18 mouse cellular contexts compared by ENCODE assay signal in genomic region chr4:70328033-70328432, GRCm38 (mm10).
DNase-seq lines count a peak whose midpoint lies in the region; ATAC-seq and TF ChIP-seq lines count a peak whose summit lies in the region.
"Had no signal": no experiment of that assay in that cellular context is flagged by ENCODE, and none has a peak within 500 bp of the region (broad histone marks: within the 10 kb centered on the region; RNA-seq: fewer than 3 reads in every experiment).

No protein-coding gene starts in this region.

- H3K9ac ChIP-seq in kidney, embryonic 14.5 days (ENCODE audit: low read depth, low read length), result no peak overlapping the region
- no peak overlapping the region for H3K9ac ChIP-seq in kidney, postnatal 0 days (ENCODE audit: low read depth, low read length)
- H3K9ac ChIP-seq: embryonic facial prominence, embryonic 13.5 days; embryonic facial prominence, embryonic 15.5 days; forebrain, embryonic 12.5 days had no signal

- WGBS in kidney, embryonic 14.5 days, result 46% methylated on average over 9 of the region's 9 CpGs
- WGBS in kidney, postnatal 0 days, result 41% methylated on average over 9 of the region's 9 CpGs

- DNase-seq in kidney, postnatal 25 days, result no peak
- DNase-seq in kidney, postnatal 0 days (ENCODE audit: low spot score), result peak; percentile 53
- DNase-seq in kidney, postnatal 14 days, result no peak
- DNase-seq: cerebellum, adult 11 months; cerebellum, adult 18-20 months; cerebellum, adult 8-10 months; cerebellum, adult 9-11 months; cerebellum, postnatal 14 days; cerebellum, postnatal 36 days; embryo, embryonic 11 days had no signal

- no peak overlapping the region; the same call in 1 of the 2 replicates for H3K4me2 ChIP-seq in kidney, embryonic 14.5 days (replicated peaks; ENCODE audit: low read depth, low read length)
- no peak overlapping the region for H3K4me2 ChIP-seq in kidney, postnatal 0 days (ENCODE audit: low read length)
- H3K4me2 ChIP-seq: embryonic facial prominence, embryonic 13.5 days; embryonic facial prominence, embryonic 15.5 days; forebrain, embryonic 12.5 days had no signal

- no peak for TF ChIP-seq CTCF in kidney, postnatal 0 days (IDR thresholded peaks at IDR 0.05; ENCODE audit: low read depth)

- H3K4me1 ChIP-seq in kidney, embryonic 14.5 days (ENCODE audit: control insufficient read depth, insufficient read depth, low read length), result peaks cover 2% of the 10 kb centered on the region; the same call in 1 of the 2 replicates
- no peaks in the 10 kb centered on the region for H3K4me1 ChIP-seq in kidney, postnatal 0 days (replicated peaks; ENCODE audit: insufficient read depth, low read length)
- H3K4me1 ChIP-seq: embryonic facial prominence, embryonic 13.5 days; embryonic facial prominence, embryonic 15.5 days had no signal

- H3K36me3 ChIP-seq in kidney, embryonic 14.5 days (ENCODE audit: control insufficient read depth, insufficient read depth, low read length), result peaks cover 3% of the 10 kb centered on the region; the same call in 1 of the 2 replicates
- 0 out of 2 replicates have a peak, but pooled peaks cover 4% of the 10 kb centered on the region for H3K36me3 ChIP-seq in kidney, postnatal 0 days (ENCODE audit: insufficient read depth, low read length)

- no peak overlapping the region for H3K27ac ChIP-seq in kidney, embryonic 14.5 days (ENCODE audit: low read depth, low read length)
- no peak overlapping the region for H3K27ac ChIP-seq in kidney, postnatal 0 days
- H3K27ac ChIP-seq: embryonic facial prominence, embryonic 13.5 days; embryonic facial prominence, embryonic 15.5 days; forebrain, embryonic 10.5 days; forebrain, embryonic 12.5 days had no signal

- no peaks in the 10 kb centered on the region for H3K9me3 ChIP-seq in kidney, embryonic 14.5 days (ENCODE audit: control insufficient read depth, low read length)
- no peaks in the 10 kb centered on the region for H3K9me3 ChIP-seq in kidney, postnatal 0 days (replicated peaks; ENCODE audit: low read length)
- H3K9me3 ChIP-seq: embryonic facial prominence, embryonic 13.5 days; embryonic facial prominence, embryonic 15.5 days; forebrain, embryonic 10.5 days; forebrain, embryonic 12.5 days had no signal

- peak; percentile 62; the same call in 1 of the 2 replicates for ATAC-seq in kidney, embryonic 14.5 days (ENCODE audit: low FRiP score, low TSS enrichment)
- peak; percentile 33; the same call in 1 of the 2 replicates for ATAC-seq in kidney, postnatal 0 days (replicated peaks; ENCODE audit: low FRiP score, low read depth)
- ATAC-seq: forebrain, embryonic 14.5 days; forebrain, embryonic 16.5 days had no signal

- no peaks in the 10 kb centered on the region for H3K27me3 ChIP-seq in kidney, embryonic 14.5 days (ENCODE audit: control insufficient read depth, insufficient read depth, low read length)
- H3K27me3 ChIP-seq in kidney, postnatal 0 days (ENCODE audit: insufficient read depth, low read length), result no peaks in the 10 kb centered on the region
- H3K27me3 ChIP-seq: embryonic facial prominence, embryonic 13.5 days; embryonic facial prominence, embryonic 15.5 days; forebrain, embryonic 12.5 days had no signal

- no peak overlapping the region for H3K4me3 ChIP-seq in kidney, embryonic 14.5 days (ENCODE audit: low read length)
- no peak overlapping the region for H3K4me3 ChIP-seq in kidney, postnatal 0 days (replicated peaks; ENCODE audit: low read depth, low read length)
- H3K4me3 ChIP-seq: embryonic facial prominence, embryonic 13.5 days; embryonic facial prominence, embryonic 15.5 days; erythroblast, embryonic 14.5 days; forebrain, embryonic 10.5 days; forebrain, embryonic 12.5 days had no signal
